Mouse (Mus musculus) midbrain, embryonic 10.5 days (tissue): ENCODE results near the gene Prkca. TPM values are rescaled to one million over a fixed set of nuclear protein-coding genes. Genes with fewer than 3 reads are reported as not detected.

Experiments
- DNase-seq: peaks from one replicate; pipeline ENCODE4 v3.0.0-alpha.2; 2017; ENCODE audit warnings: low spot score
- H3K27ac ChIP-seq: fragments of 300-500 bp; sonication (generic); replicated peaks from 2 replicates; pipeline ENCODE4 v1.5.1; 2016; ENCODE audit warnings: mild to moderate bottlenecking
- H3K27me3 ChIP-seq: fragments of 300-500 bp; sonication (generic); 2 replicates; pipeline ENCODE4 v1.6.1; 2016; ENCODE audit warnings: low read depth, mild to moderate bottlenecking; ENCODE audit not compliant: poor library complexity, severe bottlenecking
- H3K36me3 ChIP-seq: fragments of 300-500 bp; sonication (generic); 2 replicates; pipeline ENCODE4 v1.6.1; 2016; ENCODE audit warnings: mild to moderate bottlenecking, moderate library complexity
- H3K4me1 ChIP-seq: fragments of 300-500 bp; sonication (generic); 2 replicates; pipeline ENCODE4 v1.6.1; 2016
- H3K4me3 ChIP-seq: fragments of 300-500 bp; sonication (generic); 2 replicates; pipeline ENCODE4 v1.5.1; 2016; ENCODE audit warnings: mild to moderate bottlenecking, moderate library complexity
- H3K9me3 ChIP-seq: fragments of 300-500 bp; sonication (generic); replicated peaks from 2 replicates; pipeline ENCODE4 v1.6.1; 2016; ENCODE audit warnings: mild to moderate bottlenecking
- WGBS: fragments of 180-500 bp; shearing (Covaris S2); methylation state at CpG from one replicate; pipeline ENCODE4 v1.1.7; 2016; 5-methylcytosine and 5-hydroxymethylcytosine counted together
- polyA plus RNA-seq: library from polyadenylated mRNA; unstranded; fragments of >200 nt; fragmentation: Nextera tagmentation; extraction: Ambion mirVana; gene quantifications from 2 replicates; pipeline ENCODE4 v1.2.1, GENCODE M21; 2016

Gene Prkca
- polyA plus RNA-seq, 1 experiment from 2014 or later, result 2.5 TPM

DNA sequence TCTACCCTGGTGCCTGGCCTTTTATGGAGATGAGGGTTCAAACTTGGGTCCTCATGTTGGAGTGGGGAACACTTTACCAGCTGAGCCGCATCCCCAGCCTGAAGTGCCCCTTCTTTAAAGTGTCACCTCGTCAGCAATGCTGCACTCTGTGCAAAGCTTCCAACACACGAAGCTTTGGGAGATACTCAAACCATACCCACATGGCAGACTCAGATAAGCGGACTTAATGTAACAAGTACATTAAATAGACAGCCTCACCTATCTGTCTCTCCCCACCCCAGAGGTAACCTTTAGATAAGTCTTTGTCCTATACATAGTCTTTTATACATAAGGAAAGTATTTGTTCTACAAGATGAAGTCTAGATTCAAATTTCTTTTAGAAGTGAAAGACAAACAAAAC lies 17.3 kb upstream of the Prkca start:
- Histone ChIP-seq H3K27ac (no peak overlapping the region), H3K9me3 (no peaks in the 10 kb centered on the region), H3K4me3 (no peak overlapping the region), H3K27me3 (no peaks in the 10 kb centered on the region), H3K4me1 (peaks cover 6% of the 10 kb centered on the region), H3K36me3 (no peaks in the 10 kb centered on the region)
- no peak for DNase-seq
- WGBS, result 81% methylated on average over 4 of the region's 4 CpGs

DNA sequence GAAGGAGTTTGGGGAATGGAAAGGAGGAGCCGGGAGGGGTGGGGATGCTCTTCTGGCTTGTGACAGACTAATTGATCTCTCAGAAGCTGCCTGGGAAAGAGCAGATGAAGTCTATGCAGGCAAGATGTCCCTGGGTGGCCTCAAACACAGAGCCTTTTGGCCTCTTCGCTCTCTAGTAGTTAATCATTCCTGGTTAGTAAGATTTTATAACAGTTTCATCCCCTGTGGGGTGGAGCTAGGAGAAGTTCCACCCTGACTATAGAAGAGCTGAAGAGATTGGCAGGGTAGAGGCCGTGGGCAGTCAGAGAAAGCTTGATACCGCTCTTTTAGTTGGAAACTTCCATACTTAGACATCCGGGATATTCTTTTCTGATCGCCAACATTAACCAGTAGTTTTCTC lies 15.2 kb upstream of the Prkca start:
- Histone ChIP-seq H3K4me1 (no peaks in the 10 kb centered on the region), H3K9me3 (no peaks in the 10 kb centered on the region), H3K27ac (no peak overlapping the region), H3K4me3 (no peak overlapping the region), H3K36me3 (no peaks in the 10 kb centered on the region), H3K27me3 (no peaks in the 10 kb centered on the region)
- WGBS, result 89% methylated on average over 6 of the region's 6 CpGs
- no peak for DNase-seq

DNA sequence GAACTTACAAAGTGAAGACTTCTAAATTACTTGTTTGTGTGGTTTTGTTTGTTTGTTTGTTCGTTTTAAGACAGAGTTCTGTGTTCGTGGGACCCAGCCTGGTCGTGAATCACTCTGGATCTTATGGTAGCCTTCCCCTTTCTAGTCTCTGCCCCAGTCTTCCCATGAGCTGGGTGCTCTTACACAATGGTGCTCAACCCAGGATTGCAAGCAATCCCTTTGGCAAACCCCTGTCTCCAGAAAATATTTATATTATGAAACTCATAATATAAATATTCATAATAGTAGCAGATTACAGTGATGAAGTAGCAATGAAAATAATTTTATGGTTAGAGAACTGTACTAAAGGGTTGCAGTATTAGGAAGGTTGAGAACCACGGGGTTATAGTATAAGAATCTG lies 12.3 kb upstream of the Prkca start:
- Histone ChIP-seq H3K4me3 (no peak overlapping the region), H3K9me3 (no peaks in the 10 kb centered on the region), H3K4me1 (no peaks in the 10 kb centered on the region), H3K27ac (no peak overlapping the region), H3K27me3 (no peaks in the 10 kb centered on the region), H3K36me3 (no peaks in the 10 kb centered on the region)
- 90% methylated on average over 4 of the region's 4 CpGs for WGBS
- no peak for DNase-seq

DNA sequence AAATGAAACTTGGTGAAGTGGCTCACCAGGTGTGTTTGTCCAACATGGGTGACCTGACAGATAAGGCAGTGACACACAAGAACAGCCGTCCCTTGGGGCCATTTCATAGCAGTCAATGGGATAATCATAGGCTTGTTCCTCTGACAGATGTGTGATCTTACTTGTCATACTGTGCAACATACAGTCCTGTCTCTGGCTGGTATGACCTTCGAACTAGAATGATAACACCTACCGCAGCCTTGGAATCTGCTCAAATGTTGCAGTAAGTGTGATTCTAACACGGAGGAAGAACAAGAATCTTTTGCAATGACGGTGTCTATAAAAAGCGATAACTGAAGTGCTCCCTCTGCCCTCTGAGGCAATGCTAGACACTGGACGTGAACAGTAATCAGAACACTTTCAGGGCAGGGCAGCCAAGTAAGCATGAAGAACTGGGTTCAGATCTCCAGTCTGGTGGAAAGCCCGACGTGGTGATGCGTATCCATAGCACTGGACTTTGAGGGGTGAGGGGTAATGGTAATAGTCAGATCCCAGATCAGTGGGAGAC lies 9.2 kb upstream of the Prkca start:
- Histone ChIP-seq H3K9me3 (no peaks in the 10 kb centered on the region), H3K4me3 (no peak overlapping the region), H3K27me3 (no peaks in the 10 kb centered on the region; the same call in 1 of the 2 replicates), H3K4me1 (peaks cover 9% of the 10 kb centered on the region), H3K36me3 (no peaks in the 10 kb centered on the region), H3K27ac (no peak overlapping the region)
- WGBS, result 89% methylated on average over 10 of the region's 10 CpGs
- no peak for DNase-seq

DNA sequence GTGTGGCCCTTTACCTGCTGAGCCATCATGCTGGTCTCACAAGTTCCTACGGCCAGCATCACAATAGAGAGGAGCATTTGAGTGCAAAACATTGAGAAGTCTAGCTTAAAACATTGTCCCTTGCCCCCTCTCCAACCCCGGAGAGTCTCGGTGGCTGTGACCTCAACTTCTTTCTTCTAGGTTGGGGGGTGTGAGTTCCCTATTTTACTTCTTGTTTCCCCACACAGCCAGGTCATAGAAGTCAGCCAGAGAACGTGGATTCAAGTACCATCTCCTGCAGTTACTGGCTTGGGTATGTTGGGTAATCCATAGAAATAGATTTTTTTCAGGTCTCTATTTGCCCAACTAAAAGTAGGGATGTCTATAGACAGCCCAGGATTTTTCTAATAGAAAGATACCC lies 7.1 kb upstream of the Prkca start:
- H3K27ac ChIP-seq, result no peak overlapping the region
- peaks cover 9% of the 10 kb centered on the region for H3K4me1 ChIP-seq
- H3K9me3 ChIP-seq, result no peaks in the 10 kb centered on the region
- H3K4me3 ChIP-seq, result no peak overlapping the region
- no peaks in the 10 kb centered on the region for H3K36me3 ChIP-seq
- WGBS, result 82% methylated on average over 4 of the region's 4 CpGs
- peaks cover 9% of the 10 kb centered on the region for H3K27me3 ChIP-seq
- DNase-seq, result no peak

DNA sequence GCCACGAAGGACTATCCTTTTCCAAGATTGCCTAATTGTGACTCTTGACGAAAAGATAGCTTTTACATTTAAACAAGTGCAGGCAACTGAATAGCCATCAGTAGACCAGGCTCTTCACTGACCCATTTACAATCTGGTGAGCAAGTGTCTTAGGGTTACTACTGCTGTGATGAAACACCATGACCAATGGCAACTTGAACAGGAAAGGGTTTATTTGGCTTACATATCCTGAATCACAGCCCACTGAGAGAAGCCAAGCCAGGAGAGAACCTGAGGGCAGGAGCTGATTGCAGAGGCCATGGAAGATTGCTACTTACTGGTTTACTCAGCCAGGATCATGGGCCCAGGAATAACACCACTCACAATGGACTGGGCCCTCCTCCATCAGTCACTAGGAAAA lies 1.6 kb upstream of the Prkca start:
- no peak overlapping the region for H3K27ac ChIP-seq
- no peaks in the 10 kb centered on the region for H3K9me3 ChIP-seq
- no peak overlapping the region for H3K4me3 ChIP-seq
- no peak for DNase-seq
- peaks cover 39% of the 10 kb centered on the region for H3K4me1 ChIP-seq
- peaks cover 56% of the 10 kb centered on the region for H3K27me3 ChIP-seq
- 91% methylated on average over 2 of the region's 2 CpGs for WGBS
- no peaks in the 10 kb centered on the region for H3K36me3 ChIP-seq

DNA sequence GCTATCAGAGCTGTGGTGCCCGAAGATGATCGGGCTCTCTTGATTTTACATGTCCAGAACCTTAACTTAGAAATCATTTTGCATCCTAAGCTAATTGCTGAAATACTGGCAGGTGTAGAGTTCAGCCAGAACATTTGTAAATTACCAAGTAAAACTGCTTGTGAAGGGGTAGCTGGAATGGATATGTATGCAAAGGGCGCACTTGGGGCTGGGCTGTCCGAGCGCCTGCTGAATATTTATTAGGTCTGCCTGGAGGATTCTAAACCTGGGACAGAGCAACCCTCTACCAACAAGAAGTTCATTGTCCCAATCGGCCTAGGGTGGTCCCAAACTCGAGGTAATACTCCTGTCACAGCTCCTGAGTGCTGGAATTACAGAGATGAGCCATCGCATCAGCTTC lies 1.0 kb upstream of the Prkca start:
- no peak for DNase-seq
- WGBS, result 54% methylated on average over 8 of the region's 8 CpGs
- Histone ChIP-seq H3K4me1 (peaks cover 35% of the 10 kb centered on the region), H3K27ac (no peak overlapping the region), H3K27me3 (peaks cover 59% of the 10 kb centered on the region), H3K9me3 (no peaks in the 10 kb centered on the region), H3K4me3 (peak overlapping the region; percentile 89), H3K36me3 (no peaks in the 10 kb centered on the region)

DNA sequence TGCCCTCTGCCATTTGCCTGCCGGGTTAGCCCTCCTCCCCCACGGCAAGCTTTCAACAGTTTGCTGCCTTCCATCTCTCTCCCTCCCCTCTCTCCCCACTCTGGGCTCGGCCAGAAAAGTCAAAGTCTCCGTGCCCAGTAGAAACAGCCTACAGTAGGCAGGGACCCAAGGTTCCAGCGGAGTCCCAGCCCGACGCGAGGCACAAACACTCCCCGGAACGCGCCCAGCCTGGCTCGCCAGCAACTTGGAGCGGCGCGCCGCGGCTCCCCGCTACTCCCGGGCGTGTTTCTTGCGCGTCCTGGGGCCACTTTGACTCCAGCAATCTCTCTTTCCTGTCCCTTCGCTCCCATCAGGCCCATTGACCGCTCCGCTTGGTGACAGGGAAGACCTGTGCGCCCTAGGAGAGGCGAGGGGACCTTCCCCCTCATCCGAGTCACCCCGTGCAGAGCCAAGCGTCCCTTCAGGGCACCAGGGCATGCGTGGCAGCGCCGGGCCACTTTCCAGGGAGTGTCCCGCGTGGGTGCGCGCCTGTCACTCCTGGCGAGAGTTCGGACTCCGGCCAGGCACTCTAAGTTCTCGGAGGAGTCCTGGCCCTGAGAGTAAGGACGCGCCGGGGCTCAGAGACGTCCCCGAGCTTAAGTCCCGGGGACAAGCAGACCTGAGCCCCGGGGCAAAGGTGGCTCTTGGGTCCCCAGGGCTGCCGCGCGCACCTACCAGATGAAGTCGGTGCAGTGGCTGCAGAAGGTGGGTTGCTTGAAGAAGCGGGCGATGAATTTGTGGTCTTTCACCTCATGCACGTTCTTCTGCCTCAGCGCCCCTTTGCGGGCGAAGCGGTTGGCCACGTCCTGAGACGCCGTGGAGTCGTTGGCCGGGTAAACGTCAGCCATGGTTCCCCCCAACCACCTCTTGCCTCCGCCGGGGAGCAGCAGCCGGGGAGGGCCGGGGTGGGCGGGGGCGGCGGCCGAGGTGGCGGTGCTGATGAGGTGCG lies 653 bp downstream of the Prkca start, which contains the start of gene Apoh:
Gene Apoh, plus strand, starts transcription at position 574 of the 988 bp plus-strand sequence.
- peak within 1 kb of the TSS; percentile 89 for H3K27ac ChIP-seq
- H3K36me3 ChIP-seq, result no peaks in the 10 kb centered on the region
- DNase-seq, result peak; percentile 59
- no peaks in the 10 kb centered on the region for H3K9me3 ChIP-seq
- H3K4me1 ChIP-seq, result peaks cover 35% of the 10 kb centered on the region
- peaks cover 60% of the 10 kb centered on the region for H3K27me3 ChIP-seq
- peak within 1 kb of the TSS; percentile 89 for H3K4me3 ChIP-seq
- under 1% methylated on average over 67 of the region's 75 CpGs for WGBS

DNA sequence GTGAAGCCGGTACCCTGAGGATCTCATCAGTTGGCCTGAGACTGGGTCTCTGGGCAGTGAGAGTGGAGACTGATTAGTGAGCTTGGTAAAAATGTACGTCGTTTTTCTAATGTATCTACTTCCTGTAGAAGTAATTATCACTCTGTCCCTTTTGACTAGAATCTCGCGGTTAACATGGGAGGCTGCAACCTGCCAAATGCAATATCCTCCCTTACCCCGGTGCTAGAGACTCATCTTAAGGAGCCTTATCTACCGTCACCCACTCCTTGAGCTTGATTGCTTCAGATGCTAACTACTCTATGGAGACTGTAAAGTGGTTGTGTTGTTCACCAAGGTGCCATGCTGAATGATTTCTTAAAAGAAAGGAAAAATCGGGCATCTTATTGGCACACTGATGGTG lies 1.9 kb downstream of the Prkca start:
- Histone ChIP-seq H3K4me1 (peaks cover 35% of the 10 kb centered on the region), H3K27ac (no peak overlapping the region), H3K9me3 (no peaks in the 10 kb centered on the region), H3K4me3 (no peak overlapping the region), H3K27me3 (peaks cover 59% of the 10 kb centered on the region), H3K36me3 (no peaks in the 10 kb centered on the region)
- no peak for DNase-seq
- 54% methylated on average over 8 of the region's 8 CpGs for WGBS

DNA sequence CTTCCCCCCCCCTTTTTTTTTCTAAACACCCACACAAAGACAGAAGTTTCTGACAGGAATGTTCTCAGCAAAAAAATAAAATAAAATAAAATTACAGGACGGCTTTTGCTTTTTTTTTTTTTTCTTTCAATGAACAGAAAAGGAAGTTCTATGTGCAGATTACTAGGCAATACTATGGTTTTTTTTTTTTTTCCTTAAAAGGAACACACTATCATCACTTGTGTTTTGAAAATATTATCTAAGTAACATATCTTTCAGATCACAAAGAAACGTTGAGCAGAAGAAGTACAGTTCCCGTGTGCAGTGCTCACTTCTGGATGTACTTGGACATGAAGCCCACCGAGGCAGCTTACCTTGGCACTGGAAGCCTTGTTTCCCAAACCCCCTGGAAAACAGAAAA lies 3.4 kb downstream of the Prkca start:
- WGBS, result 86% methylated on average over 4 of the region's 4 CpGs
- DNase-seq, result no peak

DNA sequence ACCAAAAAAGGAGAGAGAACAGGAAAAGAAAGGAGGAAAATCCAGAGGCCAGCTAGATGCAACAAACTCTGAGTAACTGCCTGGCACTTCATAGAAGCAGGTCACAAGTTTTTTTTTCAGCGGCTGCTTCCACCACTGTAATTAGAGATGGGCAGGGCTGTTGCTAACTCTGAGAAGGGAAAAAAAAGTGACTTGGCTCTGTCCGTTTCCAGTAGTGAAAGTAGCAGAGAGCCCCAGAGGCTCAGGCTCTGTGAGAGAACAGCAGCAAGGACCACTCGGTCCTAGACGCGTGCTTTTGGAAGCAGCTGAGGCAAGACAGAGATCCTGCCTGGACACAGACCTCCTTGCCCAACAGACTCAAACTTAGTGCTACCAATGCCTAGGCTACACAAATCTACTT lies 7.3 kb downstream of the Prkca start:
- Histone ChIP-seq H3K27ac (no peak overlapping the region), H3K27me3 (peaks cover 15% of the 10 kb centered on the region), H3K4me3 (no peak overlapping the region), H3K4me1 (peaks cover 15% of the 10 kb centered on the region), H3K9me3 (no peaks in the 10 kb centered on the region), H3K36me3 (no peaks in the 10 kb centered on the region)
- no peak for DNase-seq
- 52% methylated on average over 5 of the region's 5 CpGs for WGBS

More for the DNA sequence above, 3.4 kb downstream of the Prkca start:
- H3K27me3 ChIP-seq, result peaks cover 45% of the 10 kb centered on the region
- H3K36me3 ChIP-seq, result no peaks in the 10 kb centered on the region
- H3K4me3 ChIP-seq, result no peak overlapping the region
- H3K4me1 ChIP-seq, result peaks cover 35% of the 10 kb centered on the region
- no peaks in the 10 kb centered on the region for H3K9me3 ChIP-seq
- H3K27ac ChIP-seq, result no peak overlapping the region

DNA sequence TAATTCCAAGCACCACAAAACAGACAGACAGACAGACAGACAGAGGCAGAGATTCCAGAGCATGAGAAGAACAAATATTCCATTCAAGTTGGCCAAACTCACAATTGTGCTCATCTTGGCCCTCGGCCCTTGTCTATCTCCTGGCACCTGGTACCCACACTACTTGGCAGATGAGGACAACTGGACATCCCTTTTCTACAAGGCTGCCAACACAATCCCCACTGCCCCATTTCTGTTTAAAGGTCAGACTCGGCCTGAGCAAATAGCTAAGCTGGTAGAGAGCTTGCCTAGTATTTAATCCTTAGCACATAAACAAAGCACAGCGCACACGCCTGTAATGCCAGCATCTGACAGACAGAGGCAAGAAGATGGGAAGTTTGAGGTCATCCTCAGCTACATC lies 8.2 kb downstream of the Prkca start:
- Histone ChIP-seq H3K27me3 (peaks cover 6% of the 10 kb centered on the region), H3K4me3 (no peak overlapping the region), H3K27ac (no peak overlapping the region), H3K9me3 (no peaks in the 10 kb centered on the region), H3K4me1 (peaks cover 15% of the 10 kb centered on the region), H3K36me3 (no peaks in the 10 kb centered on the region)
- no peak for DNase-seq
- 84% methylated on average over 4 of the region's 4 CpGs for WGBS

DNA sequence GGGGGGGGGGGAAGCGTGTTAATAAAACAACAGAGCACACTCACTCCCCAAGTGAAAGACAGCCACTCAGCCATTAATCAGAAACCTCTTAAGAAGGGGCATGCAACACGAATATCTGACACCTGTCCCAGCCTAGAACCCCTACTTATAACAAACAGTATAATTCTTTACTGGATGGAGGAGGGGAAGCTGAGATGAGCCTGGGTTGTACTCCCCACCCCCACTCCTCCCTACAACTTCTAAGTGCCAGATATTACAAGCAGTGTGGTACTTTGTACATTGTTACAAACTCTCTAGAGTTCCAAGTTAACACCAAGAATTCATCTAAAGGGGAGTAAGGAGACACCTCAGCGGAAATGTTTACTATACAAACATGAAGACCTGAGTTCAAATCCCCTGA lies 9.1 kb downstream of the Prkca start:
- peaks cover 15% of the 10 kb centered on the region for H3K4me1 ChIP-seq
- H3K4me3 ChIP-seq, result no peak overlapping the region
- 0 out of 2 replicates have a peak, but pooled peaks cover under 1% of the 10 kb centered on the region for H3K27me3 ChIP-seq
- H3K27ac ChIP-seq, result no peak overlapping the region
- no peaks in the 10 kb centered on the region for H3K36me3 ChIP-seq
- 81% methylated on average over 3 of the region's 3 CpGs for WGBS
- no peak for DNase-seq
- H3K9me3 ChIP-seq, result no peaks in the 10 kb centered on the region
